Mouse (Mus musculus): Measurements from ENCODE around the gene Ifrd1.

- TF ChIP-seq CTCF (IDR thresholded peaks at IDR 0.05; ENCODE audit: low read depth) (no peak), EP300 (optimal IDR thresholded peaks at IDR 0.05) (no peak)
These were observed 29.8 kb downstream of the Ifrd1 start for GRCm38 (mm10) chr12:40218430-40218945.
